Mouse (Mus musculus): ENCODE results near the gene Prph. TPM values are rescaled to one million over a fixed set of nuclear protein-coding genes. Genes with fewer than 3 reads are reported as not detected.

The Prph gene
- polyA plus RNA-seq, 1 experiment from 2014 or later, result 0.22 TPM

DNA sequence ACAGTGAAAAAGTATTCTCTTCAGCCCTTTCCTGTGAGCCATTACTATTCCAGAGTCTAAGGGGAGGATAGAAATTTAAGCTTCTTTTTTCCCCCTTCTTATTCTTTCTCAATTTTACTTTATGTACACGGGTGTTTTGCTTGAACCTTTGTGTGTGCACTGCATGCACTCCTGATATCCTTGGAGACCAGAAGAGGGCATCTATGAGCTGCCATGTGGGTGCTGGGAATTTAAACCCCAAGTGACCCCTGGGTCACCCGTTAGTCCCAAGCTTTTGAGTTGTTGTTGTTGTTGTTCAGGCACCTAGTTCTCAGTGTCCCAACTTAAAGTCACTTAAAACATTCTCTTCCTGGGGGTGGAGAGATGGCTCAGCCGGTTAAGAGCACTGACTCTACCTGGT lies 45.0 kb downstream of the Prph start:
- WGBS, result 60% methylated on average over 3 of the region's 3 CpGs

DNA sequence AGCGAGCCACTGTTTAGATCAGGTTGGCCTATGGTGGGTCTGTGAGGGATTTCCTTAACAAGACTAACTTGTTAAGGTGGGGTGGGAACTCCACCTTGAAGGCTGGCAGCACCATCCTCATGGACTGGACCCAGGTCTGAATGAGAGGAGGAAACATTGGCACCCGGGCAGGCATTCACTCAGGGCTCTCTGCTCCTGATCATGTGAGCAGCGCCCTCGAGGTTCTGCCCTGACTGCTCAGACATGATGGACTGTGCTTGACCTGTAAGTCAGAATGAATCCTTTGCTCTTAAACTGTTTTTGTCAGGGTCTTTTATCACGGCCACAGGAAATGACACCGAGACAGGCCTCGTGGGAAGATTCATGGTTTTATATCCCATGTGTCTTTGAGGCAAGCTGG lies 50.3 kb downstream of the Prph start:
- Histone ChIP-seq H3K4me3 (no peak overlapping the region), H3K4me1 (replicated peaks) (no peaks in the 10 kb centered on the region), H3K9ac (no peak overlapping the region), H3K36me3 (no peaks in the 10 kb centered on the region), H3K27ac (ENCODE audit: poor library complexity, severe bottlenecking) (no peak overlapping the region), H3K9me3 (replicated peaks) (no peaks in the 10 kb centered on the region), H3K4me2 (no peak overlapping the region), H3K27me3 (replicated peaks) (0 out of 2 replicates have a peak, but pooled peaks cover under 1% of the 10 kb centered on the region)
- no peak for ATAC-seq (ENCODE audit: insufficient number of reproducible peaks, low FRiP score)
- 54% methylated on average over 7 of the region's 7 CpGs for WGBS

More for the DNA sequence above, 45.0 kb downstream of the Prph start:
- ATAC-seq (ENCODE audit: insufficient number of reproducible peaks, low FRiP score), result no peak
- Histone ChIP-seq H3K36me3 (no peaks in the 10 kb centered on the region), H3K27me3 (replicated peaks) (peaks cover 48% of the 10 kb centered on the region), H3K9me3 (replicated peaks) (no peaks in the 10 kb centered on the region), H3K4me2 (no peak overlapping the region), H3K4me3 (no peak overlapping the region), H3K27ac (ENCODE audit: poor library complexity, severe bottlenecking) (no peak overlapping the region), H3K4me1 (replicated peaks) (peaks cover 35% of the 10 kb centered on the region), H3K9ac (no peak overlapping the region)

DNA sequence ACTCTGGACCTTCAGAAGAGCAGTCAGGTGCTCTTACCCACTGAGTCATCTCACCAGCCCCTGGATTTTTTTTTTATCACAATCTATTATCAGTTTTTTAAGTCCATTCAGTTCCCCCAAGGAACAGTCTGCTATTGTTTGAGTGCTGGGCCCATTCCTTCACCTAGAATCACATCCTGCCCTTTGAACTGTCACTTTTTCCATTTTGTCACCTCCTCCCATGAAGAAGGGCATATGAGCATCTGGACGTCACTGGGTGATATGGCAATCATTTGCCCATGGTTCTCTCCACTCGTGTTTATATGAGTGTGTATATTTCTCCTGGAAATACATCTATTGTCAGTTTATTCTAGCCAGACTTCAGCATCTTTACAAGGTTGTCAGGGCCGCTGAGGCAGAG lies 52.9 kb downstream of the Prph start:
- H3K9ac ChIP-seq, result no peak overlapping the region
- 62% methylated on average over 3 of the region's 3 CpGs for WGBS
- H3K27me3 ChIP-seq (replicated peaks), result no peaks in the 10 kb centered on the region
- H3K27ac ChIP-seq (ENCODE audit: poor library complexity, severe bottlenecking), result no peak overlapping the region
- no peak for ATAC-seq (ENCODE audit: insufficient number of reproducible peaks, low FRiP score)
- H3K4me2 ChIP-seq, result no peak overlapping the region
- no peak overlapping the region for H3K4me3 ChIP-seq
- no peaks in the 10 kb centered on the region for H3K9me3 ChIP-seq (replicated peaks)
- no peaks in the 10 kb centered on the region for H3K36me3 ChIP-seq
- no peaks in the 10 kb centered on the region for H3K4me1 ChIP-seq (replicated peaks)

Small RNAs within 50 kb of the gene (microRNA-seq; reads per million reads assigned to microRNA genes)
- gene Mir6960, result 0.71 reads per million

Other genes with a start within 250 kb of the Prph start
- 0.04 and 0.14 TPM in 2 replicates for gene Ddn, start 245.7 kb upstream of the Prph start, polyA plus RNA-seq (2016; fragmentation: Nextera tagmentation; extraction: Ambion mirVana)
- gene Prkag1, start 223.7 kb upstream of the Prph start, polyA plus RNA-seq (2016; fragmentation: Nextera tagmentation; extraction: Ambion mirVana), result 81.5 and 83.5 TPM in 2 replicates
- 9.2 and 10.3 TPM in 2 replicates for gene Kmt2d, start 184.0 kb upstream of the Prph start, polyA plus RNA-seq (2016; fragmentation: Nextera tagmentation; extraction: Ambion mirVana)
- gene Rhebl1, start 160.6 kb upstream of the Prph start, polyA plus RNA-seq (2016; fragmentation: Nextera tagmentation; extraction: Ambion mirVana), result 4.3 and 6.1 TPM in 2 replicates
- gene Dhh, start 156.6 kb upstream of the Prph start, polyA plus RNA-seq (2016; fragmentation: Nextera tagmentation; extraction: Ambion mirVana), result 4.5 and 4.6 TPM in 2 replicates
- gene Lmbr1l, start 136.9 kb upstream of the Prph start, polyA plus RNA-seq (2016; fragmentation: Nextera tagmentation; extraction: Ambion mirVana), result 16.9 and 17.2 TPM in 2 replicates
- 1,481 and 1,517 TPM in 2 replicates for gene Tuba1b, start 120.6 kb upstream of the Prph start, polyA plus RNA-seq (2016; fragmentation: Nextera tagmentation; extraction: Ambion mirVana)
- gene Gm49450, start 101.6 kb upstream of the Prph start, polyA plus RNA-seq (2016; fragmentation: Nextera tagmentation; extraction: Ambion mirVana), result not detected in 2 replicates
- gene Tuba1a, start 101.5 kb upstream of the Prph start, polyA plus RNA-seq (2016; fragmentation: Nextera tagmentation; extraction: Ambion mirVana), result 1,110 and 1,118 TPM in 2 replicates
- gene Tuba1c, start 25.3 kb upstream of the Prph start, polyA plus RNA-seq (2016; fragmentation: Nextera tagmentation; extraction: Ambion mirVana), result 135 and 139 TPM in 2 replicates
- 27.2 and 28.0 TPM in 2 replicates for gene Troap, start 19.4 kb downstream of the Prph start, polyA plus RNA-seq (2016; fragmentation: Nextera tagmentation; extraction: Ambion mirVana)
- gene C1ql4, start 32.6 kb downstream of the Prph start, polyA plus RNA-seq (2016; fragmentation: Nextera tagmentation; extraction: Ambion mirVana), result 0.34 and 0.46 TPM in 2 replicates
- gene Dnajc22, start 38.0 kb downstream of the Prph start, polyA plus RNA-seq (2016; fragmentation: Nextera tagmentation; extraction: Ambion mirVana), result 1.2 TPM in 2 replicates
- 57.2 and 58.5 TPM in 2 replicates for gene Spats2, start 70.7 kb downstream of the Prph start, polyA plus RNA-seq (2016; fragmentation: Nextera tagmentation; extraction: Ambion mirVana)
- 0.10 and 0.24 TPM in 2 replicates for gene Kcnh3, start 169.7 kb downstream of the Prph start, polyA plus RNA-seq (2016; fragmentation: Nextera tagmentation; extraction: Ambion mirVana)
- 143 and 152 TPM in 2 replicates for gene Mcrs1, start 196.8 kb downstream of the Prph start, polyA plus RNA-seq (2016; fragmentation: Nextera tagmentation; extraction: Ambion mirVana)
- 44.0 and 44.4 TPM in 2 replicates for gene Prpf40b, start 239.9 kb downstream of the Prph start, polyA plus RNA-seq (2016; fragmentation: Nextera tagmentation; extraction: Ambion mirVana)
- 0.27 and 0.31 TPM in 2 replicates for gene Fam186b, start 240.7 kb downstream of the Prph start, polyA plus RNA-seq (2016; fragmentation: Nextera tagmentation; extraction: Ambion mirVana)

Measured in heart, embryonic 12.5 days (tissue).